29 mouse cellular contexts compared by ENCODE assay signal in genomic region chr2:72886250-72886649, GRCm38 (mm10).
DNase-seq lines count a peak whose midpoint lies in the region; ATAC-seq and TF ChIP-seq lines count a peak whose summit lies in the region.
"Had no signal": no experiment of that assay in that cellular context is flagged by ENCODE, and none has a peak within 500 bp of the region (broad histone marks: within the 10 kb centered on the region; RNA-seq: fewer than 3 reads in every experiment).

No protein-coding gene starts in this region.

- H3K9ac ChIP-seq in intestine, embryonic 16.5 days (ENCODE audit: low read depth, low read length) = no peak overlapping the region
- no peak overlapping the region for H3K9ac ChIP-seq in intestine, embryonic 15.5 days
- no peak overlapping the region for H3K9ac ChIP-seq in intestine, postnatal 0 days (ENCODE audit: low read depth, low read length)
- H3K9ac ChIP-seq: embryonic facial prominence, embryonic 12.5 days; heart, embryonic 12.5 days; hindbrain, embryonic 13.5 days; limb, embryonic 13.5 days; liver, embryonic 15.5 days; midbrain, embryonic 12.5 days; neural tube, embryonic 12.5 days had no signal

- no peak overlapping the region for H3K27ac ChIP-seq in intestine, embryonic 16.5 days (ENCODE audit: low read length)
- no peak overlapping the region for H3K27ac ChIP-seq in intestine, embryonic 15.5 days
- no peak overlapping the region for H3K27ac ChIP-seq in intestine, postnatal 0 days (ENCODE audit: low read depth, low read length)
- peak overlapping the region; percentile 54; the same call in 1 of the 2 replicates for H3K27ac ChIP-seq in small intestine, adult 2 months (ENCODE audit: insufficient read depth, low read depth, low read length)
- H3K27ac ChIP-seq: embryonic facial prominence, embryonic 12.5 days; hindbrain, embryonic 13.5 days; layer of hippocampus, adult 2 months; limb, embryonic 13.5 days; liver, embryonic 15.5 days; midbrain, embryonic 12.5 days; neural tube, embryonic 12.5 days; stomach, postnatal 0 days had no signal

- no peak for TF ChIP-seq CTCF in intestine, postnatal 0 days (IDR thresholded peaks at IDR 0.05; ENCODE audit: low read depth)
- no peak for TF ChIP-seq CTCF in small intestine, adult 2 months (IDR thresholded peaks at IDR 0.05; ENCODE audit: extremely low read depth, insufficient read length, insufficient replicate concordance, low read depth, low read length)

- no peaks in the 10 kb centered on the region for H3K27me3 ChIP-seq in intestine, embryonic 16.5 days (replicated peaks; ENCODE audit: control insufficient read depth, insufficient read depth, low read length)
- no peaks in the 10 kb centered on the region for H3K27me3 ChIP-seq in intestine, embryonic 15.5 days (replicated peaks)
- no peaks in the 10 kb centered on the region for H3K27me3 ChIP-seq in intestine, postnatal 0 days (replicated peaks; ENCODE audit: control insufficient read depth, insufficient read depth, low read length)
- no peaks in the 10 kb centered on the region for H3K27me3 ChIP-seq in small intestine, adult 2 months (ENCODE audit: control insufficient read depth, insufficient read depth, low read length)
- H3K27me3 ChIP-seq: embryonic facial prominence, embryonic 12.5 days; heart, embryonic 12.5 days; hindbrain, embryonic 13.5 days; limb, embryonic 13.5 days; liver, embryonic 15.5 days; midbrain, embryonic 12.5 days; neural tube, embryonic 12.5 days; Patski had no signal

- ATAC-seq in intestine, embryonic 16.5 days = peak; percentile 26; the same call in 1 of the 2 replicates
- no peak for ATAC-seq in intestine, embryonic 15.5 days
- ATAC-seq in intestine, postnatal 0 days = peak; percentile 86
- ATAC-seq: forebrain, embryonic 14.5 days; Patski had no signal

- no peak for TF ChIP-seq POLR2A in small intestine, adult 2 months (IDR thresholded peaks at IDR 0.05; ENCODE audit: low read depth, low read length)

- H3K36me3 ChIP-seq in intestine, embryonic 16.5 days (ENCODE audit: control insufficient read depth, insufficient read depth, low read length) = no peaks in the 10 kb centered on the region
- no peaks in the 10 kb centered on the region for H3K36me3 ChIP-seq in intestine, embryonic 15.5 days
- no peaks in the 10 kb centered on the region for H3K36me3 ChIP-seq in intestine, postnatal 0 days (ENCODE audit: control insufficient read depth, insufficient read depth)
- no peaks in the 10 kb centered on the region for H3K36me3 ChIP-seq in small intestine, adult 2 months (ENCODE audit: control insufficient read depth, insufficient read depth, low read length)
- H3K36me3 ChIP-seq: embryonic facial prominence, embryonic 12.5 days; heart, embryonic 12.5 days; hindbrain, embryonic 13.5 days; limb, embryonic 13.5 days; liver, embryonic 15.5 days; midbrain, embryonic 12.5 days; neural tube, embryonic 12.5 days had no signal

- H3K9me3 ChIP-seq in intestine, embryonic 16.5 days (ENCODE audit: control insufficient read depth, low read length) = no peaks in the 10 kb centered on the region
- no peaks in the 10 kb centered on the region for H3K9me3 ChIP-seq in intestine, embryonic 15.5 days
- no peaks in the 10 kb centered on the region for H3K9me3 ChIP-seq in intestine, postnatal 0 days (ENCODE audit: control insufficient read depth)
- H3K9me3 ChIP-seq: embryonic facial prominence, embryonic 12.5 days; hindbrain, embryonic 13.5 days; limb, embryonic 13.5 days; liver, embryonic 15.5 days; midbrain, embryonic 12.5 days; neural tube, embryonic 12.5 days had no signal

- 72% methylated on average over 2 of the region's 2 CpGs for WGBS in intestine, embryonic 16.5 days
- 75% methylated on average over 2 of the region's 2 CpGs for WGBS in intestine, embryonic 15.5 days
- WGBS in intestine, postnatal 0 days = 54% methylated on average over 2 of the region's 2 CpGs
- WGBS in small intestine, adult 2 months = 24% methylated on average over 2 of the region's 2 CpGs

- H3K4me1 ChIP-seq in intestine, embryonic 16.5 days (ENCODE audit: control insufficient read depth, insufficient read depth, low read length) = no peaks in the 10 kb centered on the region
- H3K4me1 ChIP-seq in intestine, embryonic 15.5 days (replicated peaks) = no peaks in the 10 kb centered on the region
- no peaks in the 10 kb centered on the region for H3K4me1 ChIP-seq in intestine, postnatal 0 days (replicated peaks; ENCODE audit: control insufficient read depth, insufficient read depth, low read length)
- H3K4me1 ChIP-seq in small intestine, adult 2 months (ENCODE audit: control insufficient read depth, insufficient read depth, insufficient read length, low read length) = peaks cover 7% of the 10 kb centered on the region; the same call in 1 of the 2 replicates
- H3K4me1 ChIP-seq: hindbrain, embryonic 13.5 days; midbrain, embryonic 12.5 days; neural tube, embryonic 12.5 days had no signal

- H3K4me3 ChIP-seq in intestine, embryonic 16.5 days (ENCODE audit: low read length) = no peak overlapping the region
- no peak overlapping the region for H3K4me3 ChIP-seq in intestine, embryonic 15.5 days (replicated peaks)
- no peak overlapping the region for H3K4me3 ChIP-seq in intestine, postnatal 0 days (ENCODE audit: low read depth, low read length)
- no peak overlapping the region for H3K4me3 ChIP-seq in small intestine, adult 2 months (ENCODE audit: low read depth, low read length)
- H3K4me3 ChIP-seq: embryonic facial prominence, embryonic 12.5 days; heart, embryonic 12.5 days; hindbrain, embryonic 13.5 days; layer of hippocampus, adult 2 months; limb, embryonic 13.5 days; liver, embryonic 15.5 days; midbrain, embryonic 12.5 days; myocyte; neural tube, embryonic 12.5 days had no signal

- DNase-seq in kidney, adult 9 months = peak; percentile 91
- DNase-seq in kidney, postnatal 4 days = no peak
- no peak for DNase-seq in thymus, postnatal 36 days
- DNase-seq: adrenal gland, postnatal 10 days; cerebellum, adult 9-11 months; embryo, embryonic 11 days; gastrocnemius, postnatal 14 days; heart, adult 18-20 months; heart, postnatal 4 days; lung, postnatal 36 days; right cerebral cortex, adult 18-20 months; thymus, adult 18-20 months; thymus, postnatal 25 days had no signal

- H3K4me2 ChIP-seq in intestine, embryonic 16.5 days (ENCODE audit: low read depth, low read length) = no peak overlapping the region
- no peak overlapping the region for H3K4me2 ChIP-seq in intestine, embryonic 15.5 days (replicated peaks)
- no peak overlapping the region for H3K4me2 ChIP-seq in intestine, postnatal 0 days (replicated peaks; ENCODE audit: low read depth)
- H3K4me2 ChIP-seq: embryonic facial prominence, embryonic 12.5 days; heart, embryonic 12.5 days; hindbrain, embryonic 13.5 days; limb, embryonic 13.5 days; liver, embryonic 15.5 days; midbrain, embryonic 12.5 days; neural tube, embryonic 12.5 days had no signal
